Mouse (Mus musculus) yolk sac, embryonic 10.5 days (tissue): ENCODE measurements at regions not wholly inside any gene's neighbourhood (a gene's known extent, or its start where the extent isn't known, plus 50 kb on each side); places are given as distances from the start of the nearest gene placed in this dataset.
"Not testable (repeated sequence)": the region's sequence is repeated elsewhere in the genome, so short reads cannot be mapped to it uniquely, and the experiment has no call there.

Experiments used
- DNase-seq: peaks from one replicate; pipeline ENCODE4 v3.0.0-alpha.2; 2017; ENCODE audit warnings: low spot score

GRCm38 (mm10) chr8:63829096-63829495 is 123.0 kb downstream of the Sgo2b start:
- no peak for DNase-seq

- DNase-seq, result no peak
Observed at GRCm38 (mm10) chr8:63828141-63828540, 123.9 kb downstream of the Sgo2b start.

- DNase-seq, result no peak
Observed at GRCm38 (mm10) chr8:63784496-63784895, 167.6 kb downstream of the Sgo2b start.

GRCm38 (mm10) chr8:63760891-63761290 is 191.2 kb downstream of the Sgo2b start:
- DNase-seq, result no peak

GRCm38 (mm10) chr8:63759931-63760330 is 192.1 kb downstream of the Sgo2b start:
- not testable (repeated sequence) for DNase-seq

- DNase-seq, result peak; percentile 7
Observed at GRCm38 (mm10) chr8:63755236-63755635, 196.8 kb downstream of the Sgo2b start.

- no peak for DNase-seq
Observed at GRCm38 (mm10) chr8:63754812-63755211, 197.2 kb downstream of the Sgo2b start.

- DNase-seq, result no peak
Observed at GRCm38 (mm10) chr8:63753236-63753635, 198.8 kb downstream of the Sgo2b start.

GRCm38 (mm10) chr8:63734411-63734810 is 217.6 kb downstream of the Sgo2b start:
- DNase-seq, result no peak

- DNase-seq, result not testable (repeated sequence)
Observed at GRCm38 (mm10) chr8:63730741-63731140, 221.3 kb downstream of the Sgo2b start.
